Mouse (Mus musculus) bone marrow, adult 2 months (tissue): ENCODE measurements around the gene Aldh1a3. TPM values are rescaled to one million over a fixed set of nuclear protein-coding genes. Genes with fewer than 3 reads are reported as not detected.

Experiments
- H3K27ac ChIP-seq: fragments of 200-500 bp; 2 replicates; pipeline ENCODE4 v1.5.1; 2012; ENCODE audit warnings: low read depth, mild to moderate bottlenecking, control low read depth, inconsistent platforms, low read length; ENCODE audit not compliant: control insufficient read depth, poor library complexity, insufficient read depth
- H3K4me1 ChIP-seq: fragments of 200-500 bp; 2 replicates; pipeline ENCODE4 v1.6.1; 2011; ENCODE audit warnings: low read length; ENCODE audit not compliant: control insufficient read depth, insufficient read depth
- H3K4me3 ChIP-seq: fragments of 200-500 bp; replicated peaks from 2 replicates; pipeline ENCODE3; 2011; ENCODE audit warnings: mild to moderate bottlenecking, low read depth, low read length, control low read depth; ENCODE audit not compliant: control insufficient read depth
- CTCF ChIP-seq: fragments of 200-500 bp; IDR thresholded peaks from 2 replicates; pipeline ENCODE4 v1.5.1; 2011; ENCODE audit warnings: low read length, control low read depth; ENCODE audit not compliant: control insufficient read depth, insufficient read depth
- POLR2A ChIP-seq: fragments of 200-500 bp; IDR thresholded peaks from 2 replicates; pipeline ENCODE4 v1.6.1; 2011; ENCODE audit warnings: low read depth, mild to moderate bottlenecking, control low read depth, low read length, borderline replicate concordance; ENCODE audit not compliant: control insufficient read depth
- WGBS: fragments of 180-500 bp; shearing (Covaris S2); methylation state at CpG from one replicate; pipeline ENCODE4 v1.1.7; 2018; 5-methylcytosine and 5-hydroxymethylcytosine counted together
- polyA plus RNA-seq: library from polyadenylated mRNA; stranded (reverse); fragments of >200 nt; gene quantifications from 2 replicates; pipeline ENCODE4 v1.2.4, GENCODE M21; 2011; ENCODE audit warnings: low replicate concordance; ENCODE audit not compliant: missing spikeins, insufficient read depth, insufficient read length

The Aldh1a3 gene
- polyA plus RNA-seq, 1 experiment: 2.0 TPM

- H3K4me1 ChIP-seq: no peaks in the 10 kb centered on the region; the same call in 1 of the 2 replicates
- no peak for TF ChIP-seq POLR2A
- no peak for TF ChIP-seq CTCF
- no peak overlapping the region for H3K27ac ChIP-seq
- no peak overlapping the region for H3K4me3 ChIP-seq
- WGBS: 63% methylated on average over 8 of the region's 8 CpGs
Observed at GRCm38 (mm10) chr7:66355791-66356522, 71.4 kb downstream of the Aldh1a3 start.

GRCm38 (mm10) chr7:66354911-66355310 lies 72.4 kb downstream of the Aldh1a3 start:
- H3K4me1 ChIP-seq: no peaks in the 10 kb centered on the region; the same call in 1 of the 2 replicates
- no peak overlapping the region for H3K27ac ChIP-seq
- no peak overlapping the region for H3K4me3 ChIP-seq
- no peak for TF ChIP-seq CTCF
- TF ChIP-seq POLR2A: no peak
- 65% methylated on average over 3 of the region's 3 CpGs for WGBS

GRCm38 (mm10) chr7:66351074-66351473 lies 76.2 kb downstream of the Aldh1a3 start:
- no peaks in the 10 kb centered on the region; the same call in 1 of the 2 replicates for H3K4me1 ChIP-seq
- no peak overlapping the region for H3K4me3 ChIP-seq
- TF ChIP-seq CTCF: no peak
- no peak for TF ChIP-seq POLR2A
- WGBS: 47% methylated on average over 4 of the region's 4 CpGs
- H3K27ac ChIP-seq: no peak overlapping the region

DNA sequence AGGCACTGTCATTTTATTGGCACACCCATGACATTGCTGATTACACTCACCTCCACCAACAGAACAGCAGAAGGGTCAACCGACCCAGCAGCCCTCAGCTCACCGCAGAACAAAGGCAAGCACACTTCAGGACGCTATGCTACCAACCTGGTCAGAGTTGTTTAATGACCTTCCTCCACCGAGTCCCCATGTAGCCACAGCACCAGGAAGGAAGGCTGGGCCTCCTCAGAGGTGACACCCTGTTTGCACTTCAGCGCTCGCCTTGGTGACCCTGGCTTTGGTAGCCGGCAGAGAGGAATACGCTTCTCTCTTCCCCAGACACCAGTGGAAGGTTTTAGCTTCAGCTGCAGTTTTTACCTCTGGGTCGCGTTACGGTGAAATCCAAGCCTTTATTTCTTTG lies 77.6 kb downstream of the Aldh1a3 start:
- 85% methylated on average over 11 of the region's 11 CpGs for WGBS
- H3K4me3 ChIP-seq: no peak overlapping the region
- TF ChIP-seq CTCF (no peak), POLR2A (no peak)
- no peak overlapping the region for H3K27ac ChIP-seq
- no peaks in the 10 kb centered on the region for H3K4me1 ChIP-seq

DNA sequence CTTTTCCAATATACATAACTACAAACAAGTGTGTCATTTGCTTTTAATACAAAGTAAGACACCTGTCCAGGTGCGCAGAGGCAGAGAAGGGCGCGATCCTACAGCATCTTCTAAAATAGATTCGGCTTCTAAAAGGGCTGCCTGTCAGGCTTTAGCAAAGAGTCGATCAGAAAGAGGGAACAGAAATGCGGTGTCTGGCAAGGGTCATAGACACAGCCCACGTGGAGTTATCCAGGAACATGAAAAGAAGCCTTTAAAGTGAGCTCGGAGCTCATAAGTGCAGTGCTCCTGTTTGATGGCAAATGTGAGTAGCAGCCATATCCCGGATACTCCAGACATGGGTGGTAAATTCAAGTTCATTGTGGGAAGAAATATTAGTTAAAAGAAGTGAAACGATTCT lies 78.7 kb downstream of the Aldh1a3 start:
- 81% methylated on average over 10 of the region's 10 CpGs for WGBS
- no peak overlapping the region for H3K27ac ChIP-seq
- TF ChIP-seq POLR2A (no peak), CTCF (no peak)
- H3K4me1 ChIP-seq: no peaks in the 10 kb centered on the region
- H3K4me3 ChIP-seq: no peak overlapping the region

DNA sequence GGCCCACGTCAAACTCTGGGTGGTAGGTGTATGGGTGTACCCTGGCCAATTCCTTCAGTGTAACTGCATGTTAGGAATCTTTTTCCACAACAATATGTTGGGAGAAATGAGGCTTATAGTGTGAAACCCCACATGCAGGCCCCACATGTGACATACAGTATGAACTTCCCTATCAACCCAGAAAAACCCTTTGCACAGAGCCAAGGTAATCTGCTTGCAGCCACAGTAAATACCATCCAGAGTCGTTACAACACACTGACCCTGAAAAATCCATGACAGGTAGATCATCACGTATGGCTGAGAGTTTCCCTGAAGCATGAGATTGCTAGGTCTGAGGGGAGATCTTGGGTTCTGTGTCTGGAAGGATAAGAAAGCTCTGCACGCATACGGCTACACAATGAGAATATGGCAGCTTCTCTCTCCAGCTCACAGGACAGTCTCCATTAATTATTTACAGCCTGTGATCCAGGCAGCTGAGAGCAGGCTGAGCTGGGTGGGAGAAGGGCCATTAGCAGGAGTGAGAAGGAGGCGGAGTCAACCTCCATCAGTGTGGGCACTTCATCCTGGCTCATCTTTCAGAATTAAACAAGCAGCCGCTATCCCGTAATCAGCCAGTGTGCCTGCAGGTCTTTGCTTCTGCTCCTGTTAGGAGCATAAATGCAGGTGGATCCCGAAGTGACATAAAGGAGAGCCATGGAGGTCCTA lies 80.2 kb downstream of the Aldh1a3 start:
- Histone ChIP-seq H3K4me1 (no peaks in the 10 kb centered on the region; the same call in 1 of the 2 replicates), H3K27ac (no peak overlapping the region), H3K4me3 (no peak overlapping the region)
- TF ChIP-seq CTCF (no peak), POLR2A (no peak)
- WGBS: 85% methylated on average over 9 of the region's 9 CpGs

DNA sequence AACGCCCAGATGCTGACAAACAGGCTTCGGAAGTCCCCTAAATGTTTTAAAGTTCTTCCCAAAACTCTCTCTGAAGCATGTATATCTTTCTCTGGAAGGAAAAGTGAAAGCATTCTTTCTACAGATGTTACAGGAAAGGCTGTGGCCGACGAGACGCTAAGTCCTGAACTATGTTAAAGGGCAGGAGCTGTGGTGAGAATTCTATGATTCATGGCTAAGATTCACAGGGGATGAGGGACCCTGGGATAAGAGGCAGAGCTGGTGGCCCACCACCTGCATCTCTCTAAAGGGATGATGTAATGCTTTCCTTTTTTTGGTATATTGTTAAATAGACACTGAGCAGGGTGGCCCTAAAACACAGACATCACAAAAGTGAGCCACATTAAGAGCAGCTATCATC lies 84.0 kb downstream of the Aldh1a3 start:
- 64% methylated on average over 5 of the region's 5 CpGs for WGBS
- Histone ChIP-seq H3K4me3 (no peak overlapping the region), H3K4me1 (no peaks in the 10 kb centered on the region; the same call in 1 of the 2 replicates), H3K27ac (no peak overlapping the region)
- TF ChIP-seq POLR2A (no peak), CTCF (no peak)

DNA sequence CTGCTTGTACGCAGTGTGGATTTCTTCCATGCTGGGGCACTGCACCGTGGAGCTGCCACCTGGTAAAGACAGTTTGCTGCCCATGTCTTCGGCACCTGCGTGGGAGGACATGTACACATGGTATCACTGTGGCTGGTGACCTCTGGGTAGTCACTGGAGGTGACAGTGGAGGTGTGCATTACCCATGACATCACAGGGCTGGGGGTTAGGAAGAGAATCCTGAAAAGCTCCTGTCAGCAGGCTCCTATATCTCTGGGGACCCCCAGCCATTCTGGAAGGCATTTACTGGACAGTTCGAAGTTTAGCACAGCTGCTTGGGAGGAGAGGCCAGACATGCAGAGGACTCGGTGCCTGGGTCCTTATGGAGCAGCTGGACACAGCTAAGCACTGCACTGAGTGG lies 84.5 kb downstream of the Aldh1a3 start:
- 74% methylated on average over 6 of the region's 6 CpGs for WGBS
- TF ChIP-seq POLR2A (no peak), CTCF (no peak)
- Histone ChIP-seq H3K4me3 (no peak overlapping the region), H3K4me1 (no peaks in the 10 kb centered on the region; the same call in 1 of the 2 replicates), H3K27ac (no peak overlapping the region)
